Mouse (Mus musculus) cerebral cortex, adult 2 months (tissue): Measurements from ENCODE around the gene Naa38.

Source experiments
- WGBS: fragments of 180-500 bp; shearing (Covaris S2); methylation state at CpG from one replicate; pipeline ENCODE4 v1.1.7; 2018; 5-methylcytosine and 5-hydroxymethylcytosine counted together

The Naa38 gene

GRCm38 (mm10) chr11:69400083-69400850 lies 5.0 kb downstream of the Naa38 start:
- WGBS: 82% methylated on average over 25 of the region's 25 CpGs

GRCm38 (mm10) chr11:69401210-69401637 lies 5.9 kb downstream of the Naa38 start:
- WGBS: 13% methylated on average over 22 of the region's 22 CpGs

- 84% methylated on average over 12 of the region's 12 CpGs for WGBS
Measured at GRCm38 (mm10) chr11:69401987-69402386, 6.7 kb downstream of the Naa38 start.

- 88% methylated on average over 37 of the region's 38 CpGs for WGBS
Measured at GRCm38 (mm10) chr11:69403691-69404594, 8.7 kb downstream of the Naa38 start.

GRCm38 (mm10) chr11:69404595-69405396 lies 9.5 kb downstream of the Naa38 start:
- WGBS: 87% methylated on average over 23 of the region's 24 CpGs

- 83% methylated on average over 24 of the region's 24 CpGs for WGBS
Measured at GRCm38 (mm10) chr11:69405397-69406200, 10.3 kb downstream of the Naa38 start.

- 90% methylated on average over 19 of the region's 19 CpGs for WGBS
Measured at GRCm38 (mm10) chr11:69406282-69406681, 11.0 kb downstream of the Naa38 start.

GRCm38 (mm10) chr11:69406867-69407723 lies 11.8 kb downstream of the Naa38 start:
- 84% methylated on average over 16 of the region's 16 CpGs for WGBS

GRCm38 (mm10) chr11:69407724-69408004 lies 12.4 kb downstream of the Naa38 start:
- 51% methylated on average over 4 of the region's 4 CpGs for WGBS

- WGBS: under 1% methylated on average over 33 of the region's 33 CpGs
Measured at GRCm38 (mm10) chr11:69408541-69409377, 13.5 kb downstream of the Naa38 start.

GRCm38 (mm10) chr11:69409378-69410044 lies 14.2 kb downstream of the Naa38 start:
- WGBS: 1% methylated on average over 46 of the region's 46 CpGs

- WGBS: 1% methylated on average over 18 of the region's 18 CpGs
Measured at GRCm38 (mm10) chr11:69410045-69410309, 14.7 kb downstream of the Naa38 start.

GRCm38 (mm10) chr11:69410310-69411072 lies 15.2 kb downstream of the Naa38 start:
- WGBS: under 1% methylated on average over 41 of the region's 41 CpGs

- WGBS: under 1% methylated on average over 26 of the region's 26 CpGs
Measured at GRCm38 (mm10) chr11:69411073-69411535, 15.8 kb downstream of the Naa38 start.

- WGBS: under 1% methylated on average over 39 of the region's 39 CpGs
Measured at GRCm38 (mm10) chr11:69411538-69412203, 16.4 kb downstream of the Naa38 start.

- WGBS: 39% methylated on average over 7 of the region's 7 CpGs
Measured at GRCm38 (mm10) chr11:69412548-69412947, 17.3 kb downstream of the Naa38 start.
